Mouse (Mus musculus) large intestine, adult 2 months (tissue): ENCODE results near the gene Prph. TPM values are rescaled to one million over a fixed set of nuclear protein-coding genes. Genes with fewer than 3 reads are reported as not detected.
A peak's percentile ranks its signal among the peaks of the same experiment; 100 is the strongest.
"Not testable (repeated sequence)": the region's sequence is repeated elsewhere in the genome, so short reads cannot be mapped to it uniquely, and the experiment has no call there.

Source experiments
- DNase-seq: peaks from one replicate; pipeline ENCODE4 v3.0.0-alpha.2; 2012; ENCODE audit warnings: low read depth, low spot score
- WGBS: fragments of 180-500 bp; shearing (Covaris S2); methylation state at CpG from one replicate; pipeline ENCODE4 v1.1.7; 2018; 5-methylcytosine and 5-hydroxymethylcytosine counted together
- polyA plus RNA-seq: library from polyadenylated mRNA; depleted of rRNA; stranded (reverse); fragments of >200 nt; gene quantifications from 2 replicates; pipeline ENCODE4 v1.2.3, GENCODE M21; 2012

Prph gene
- polyA plus RNA-seq, 1 experiment = 9.1 TPM

DNA sequence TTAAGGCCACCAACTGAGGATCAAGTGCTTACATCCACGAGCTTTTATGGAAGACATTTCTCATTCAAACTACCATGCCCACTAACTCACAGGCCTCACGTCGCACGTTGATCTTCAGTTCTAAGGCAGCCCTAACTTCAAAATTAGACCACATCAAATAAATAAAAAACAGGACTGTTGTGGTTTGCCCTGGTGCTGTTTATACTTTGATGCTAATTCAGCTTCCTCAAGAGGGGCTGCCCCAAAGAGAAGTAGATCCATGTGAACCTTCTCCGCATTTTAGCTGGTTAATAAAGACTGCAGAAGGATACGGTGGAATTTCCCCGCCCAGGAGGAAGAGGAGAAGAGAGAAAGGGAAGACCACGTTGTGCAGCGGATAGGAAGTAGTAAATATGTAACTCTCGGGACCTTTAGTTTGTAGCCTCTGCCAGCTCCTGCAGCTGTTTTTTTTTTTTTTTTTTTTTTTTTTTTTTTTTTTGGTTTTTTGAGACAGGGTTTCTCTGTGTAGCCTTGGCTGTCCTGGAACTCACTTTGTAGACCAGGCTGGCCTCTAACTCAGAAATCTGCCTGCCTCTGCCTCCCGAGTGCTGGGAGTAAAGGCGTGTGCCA lies 10.7 kb downstream of the Prph start:
- WGBS = 60% methylated on average over 12 of the region's 12 CpGs

DNA sequence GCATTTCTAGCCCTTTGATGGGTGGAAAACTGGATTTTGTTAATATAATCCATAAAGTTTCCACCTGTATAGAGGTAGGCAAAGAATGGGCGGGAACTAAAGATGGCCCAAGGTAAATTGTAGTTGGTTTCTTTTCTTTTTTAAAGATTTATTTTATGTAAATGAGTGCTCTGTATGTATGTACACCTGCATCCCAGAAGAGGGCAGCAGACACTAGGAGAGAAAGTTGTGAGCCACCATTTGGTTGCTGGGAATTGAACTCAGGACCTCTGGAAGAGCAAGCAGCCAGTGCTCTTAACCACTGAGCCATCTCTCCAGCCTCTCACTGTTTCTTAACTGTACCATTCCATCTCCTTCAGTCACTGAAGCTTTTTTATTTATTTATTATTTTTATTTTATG lies 17.0 kb downstream of the Prph start:
- 94% methylated on average over 1 of the region's 1 CpGs for WGBS

More for the DNA sequence above, 10.7 kb downstream of the Prph start:
- no peak for DNase-seq

DNA sequence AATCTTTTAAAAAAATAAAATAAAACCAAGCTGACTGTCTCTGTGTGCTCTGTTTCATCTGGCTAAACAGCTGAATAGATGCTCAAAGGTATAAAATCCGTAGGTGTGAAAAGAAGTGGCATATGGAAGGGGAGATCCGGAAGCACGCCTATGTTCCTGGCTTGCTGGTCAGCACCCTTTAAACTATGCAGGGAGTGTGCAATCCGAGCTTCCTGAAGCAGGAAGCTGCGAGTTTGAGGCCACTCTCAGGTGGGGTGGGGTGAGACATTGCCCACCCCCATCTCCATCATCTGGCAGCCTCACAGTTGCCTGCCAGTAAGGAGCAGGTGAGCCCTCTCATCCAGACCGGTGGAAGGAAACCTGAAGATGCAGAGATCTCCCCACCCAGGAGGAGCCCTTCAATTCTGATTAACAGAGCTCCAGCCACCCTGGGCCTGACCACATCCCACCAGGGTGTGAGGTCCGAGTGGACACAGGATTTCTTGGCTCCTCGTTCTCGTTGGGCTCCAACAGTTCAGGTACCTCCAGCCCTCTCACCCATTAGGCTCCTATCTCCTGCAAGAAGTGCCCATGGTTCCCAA lies 19.1 kb downstream of the Prph start, which contains the start of gene Troap:
Gene Troap, plus strand, starts transcription at position 557 of the 581 bp plus-strand sequence.
- no peak for DNase-seq
- WGBS = 18% methylated on average over 9 of the region's 9 CpGs

More for the DNA sequence above, 17.0 kb downstream of the Prph start:
- no peak for DNase-seq

DNA sequence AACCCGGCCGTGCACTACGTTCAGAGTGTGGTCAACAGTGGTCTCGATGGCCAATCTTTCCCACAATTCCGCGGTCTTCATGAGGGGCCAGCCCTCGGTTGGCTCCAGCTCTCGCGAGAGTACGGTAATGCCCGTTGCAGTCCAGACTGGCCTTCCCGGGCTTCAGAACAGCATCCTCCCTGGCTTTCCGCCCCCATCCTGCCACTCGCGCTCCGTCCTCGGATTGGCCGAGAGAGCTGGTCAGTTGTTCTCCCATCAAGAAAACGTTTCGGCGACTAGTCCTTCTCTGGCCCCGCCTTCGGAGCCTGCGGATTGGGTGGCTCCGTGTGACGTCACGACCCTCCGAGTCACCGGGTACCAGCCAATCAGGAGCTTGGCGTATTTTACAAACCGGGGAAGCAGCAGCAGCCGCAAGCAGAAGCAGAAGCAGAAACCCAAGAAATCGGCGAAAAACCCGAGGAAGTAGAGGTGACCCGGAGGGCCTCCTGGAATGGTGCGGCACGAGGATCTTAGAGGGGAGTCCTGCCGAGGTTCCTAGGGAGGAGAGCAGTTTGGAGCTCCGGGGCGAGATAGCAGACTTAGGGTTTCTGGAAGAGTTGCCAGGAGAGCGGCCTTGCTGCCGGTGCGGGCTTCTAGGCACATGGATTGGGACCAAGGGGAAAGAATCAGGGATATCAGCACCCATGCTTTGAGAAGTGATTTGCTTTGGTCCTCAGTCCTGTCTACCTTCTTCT lies 19.8 kb downstream of the Prph start:
- under 1% methylated on average over 44 of the region's 44 CpGs for WGBS
- peak; percentile 95 for DNase-seq

DNA sequence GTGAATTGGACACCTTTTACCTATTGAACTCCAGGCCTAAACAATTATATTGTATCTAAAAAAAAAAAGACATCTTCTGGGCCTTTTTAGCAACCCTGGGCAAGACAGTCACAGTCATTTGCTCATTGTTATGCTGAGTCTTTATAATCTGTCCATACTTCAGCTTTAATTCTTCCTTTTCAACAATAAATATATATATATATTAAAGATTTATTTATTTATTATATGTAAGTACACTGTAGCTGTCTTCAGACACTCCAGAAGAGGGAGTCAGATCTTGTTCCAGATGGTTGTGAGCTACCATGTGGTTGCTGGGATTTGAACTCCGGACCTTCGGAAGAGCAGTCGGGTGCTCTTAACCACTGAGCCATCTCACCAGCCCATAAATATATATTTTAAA lies 21.0 kb downstream of the Prph start:
- DNase-seq = not testable (repeated sequence)
- 99% methylated on average over 3 of the region's 3 CpGs for WGBS

DNA sequence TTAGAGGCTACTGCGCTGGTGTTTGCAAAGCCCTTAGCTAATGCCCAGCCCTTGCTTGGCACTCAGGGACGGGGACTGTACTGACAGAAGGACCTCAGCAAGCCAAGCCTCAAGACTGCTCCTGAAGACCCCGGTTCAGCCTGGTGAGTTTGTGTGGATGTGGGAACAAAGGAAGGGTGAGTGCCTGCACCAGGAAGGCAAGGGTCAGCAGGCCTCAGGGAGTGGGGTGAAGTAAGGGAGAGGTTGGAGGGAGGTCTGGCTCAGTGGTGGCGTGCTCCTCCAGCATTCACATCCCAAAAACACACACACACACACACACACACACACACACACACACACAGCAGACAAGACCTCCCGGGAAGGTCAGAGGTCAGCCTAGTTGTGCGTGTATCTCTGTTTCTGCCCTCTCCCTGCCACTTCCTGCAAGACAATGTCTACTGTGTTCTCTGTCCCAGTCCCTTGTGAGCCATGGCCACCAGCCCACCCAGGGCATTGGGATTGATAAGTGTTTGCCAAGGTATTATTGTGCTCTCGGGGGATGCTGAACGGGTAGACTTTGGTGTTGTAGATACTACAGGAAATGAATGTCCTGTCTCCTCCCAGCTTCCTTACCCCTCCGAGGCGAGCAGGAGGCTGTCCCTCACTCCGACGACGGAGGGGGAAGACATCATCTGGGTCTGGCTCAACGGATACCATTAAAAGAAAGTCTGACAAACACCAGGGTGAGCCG lies 23.4 kb downstream of the Prph start:
- DNase-seq = no peak
- 81% methylated on average over 15 of the region's 15 CpGs for WGBS

DNA sequence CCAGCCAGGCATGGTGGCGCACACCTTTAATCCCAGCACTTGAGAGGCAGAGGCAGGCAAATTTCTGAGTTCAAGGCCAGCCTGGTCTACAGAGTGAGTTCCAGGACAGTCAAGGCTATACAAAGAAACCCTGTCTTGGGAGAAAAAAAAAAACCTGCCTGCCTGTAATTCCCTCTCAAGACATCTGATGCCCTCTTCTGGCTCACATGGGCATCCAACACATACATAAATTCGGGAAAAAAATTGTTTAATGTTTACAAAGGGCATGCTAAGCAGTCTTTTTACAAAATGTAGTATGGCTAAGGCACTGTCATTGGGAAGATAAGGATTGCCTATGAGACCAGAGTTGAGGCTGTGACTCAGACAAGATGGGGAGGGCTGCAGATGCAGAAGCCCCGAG lies 24.8 kb downstream of the Prph start:
- no peak for DNase-seq
- WGBS = 59% methylated on average over 3 of the region's 3 CpGs

DNA sequence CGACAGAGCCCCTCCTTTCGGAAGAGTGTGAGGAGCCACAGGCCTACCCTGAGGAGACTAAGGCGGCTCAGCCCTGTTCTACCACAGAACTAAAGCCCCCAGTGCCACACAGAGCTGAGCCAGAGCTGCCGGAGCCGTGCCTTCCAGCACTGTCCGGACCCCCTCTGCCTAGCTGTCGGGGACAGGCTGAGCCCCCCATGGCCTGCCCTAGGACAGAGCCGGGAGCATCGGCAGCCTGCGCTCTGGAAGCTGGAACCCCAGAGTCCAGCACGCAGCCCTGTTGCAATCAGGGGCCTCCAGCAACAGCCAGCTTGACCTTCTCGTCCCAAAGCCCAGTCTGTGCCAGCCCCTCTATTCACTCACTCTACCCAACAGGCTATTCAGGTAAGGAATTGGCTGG lies 27.3 kb downstream of the Prph start:
- 98% methylated on average over 12 of the region's 12 CpGs for WGBS

DNA sequence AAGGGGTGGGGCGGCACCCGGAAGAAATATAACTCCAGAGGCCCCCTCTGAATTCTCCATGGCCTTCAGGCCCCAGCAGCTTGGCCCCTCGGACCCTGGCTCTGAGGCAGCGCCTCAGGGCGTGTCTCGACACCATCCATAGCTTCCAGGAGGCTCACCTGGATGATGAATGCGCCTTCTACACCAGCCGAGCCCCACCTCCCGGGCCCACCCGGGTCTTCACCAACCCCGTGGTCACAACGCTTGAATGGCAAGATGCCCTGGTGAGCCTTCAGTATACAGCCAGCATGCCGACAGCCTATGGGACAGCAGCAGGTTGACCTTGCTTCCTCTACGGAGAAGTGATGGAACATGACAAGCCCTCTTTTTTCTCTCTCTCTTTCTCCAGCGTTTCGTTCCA lies 27.9 kb downstream of the Prph start:
- no peak for DNase-seq
- 81% methylated on average over 16 of the region's 16 CpGs for WGBS

More for the DNA sequence above, 27.3 kb downstream of the Prph start:
- no peak for DNase-seq

DNA sequence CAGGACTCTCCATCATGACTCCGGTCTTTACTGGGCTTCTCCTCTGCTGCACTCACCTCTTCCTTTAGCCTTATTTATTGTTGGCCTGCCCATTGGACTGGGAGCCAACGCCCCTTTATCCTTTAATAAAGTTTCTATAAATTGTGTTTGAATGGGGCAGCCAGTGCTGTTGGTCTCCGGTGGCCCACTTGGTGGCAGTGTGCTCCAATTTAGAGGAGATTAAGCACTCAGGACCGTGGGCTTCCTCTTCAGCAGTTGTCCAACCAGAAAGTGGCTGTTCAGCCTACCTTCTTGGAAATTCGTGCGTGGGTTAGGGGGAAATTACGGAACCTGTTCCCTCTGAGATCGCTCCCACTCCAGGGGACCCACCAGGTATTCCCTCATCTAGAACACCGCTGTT lies 28.3 kb downstream of the Prph start:
- DNase-seq = no peak
- WGBS = 51% methylated on average over 9 of the region's 9 CpGs

DNA sequence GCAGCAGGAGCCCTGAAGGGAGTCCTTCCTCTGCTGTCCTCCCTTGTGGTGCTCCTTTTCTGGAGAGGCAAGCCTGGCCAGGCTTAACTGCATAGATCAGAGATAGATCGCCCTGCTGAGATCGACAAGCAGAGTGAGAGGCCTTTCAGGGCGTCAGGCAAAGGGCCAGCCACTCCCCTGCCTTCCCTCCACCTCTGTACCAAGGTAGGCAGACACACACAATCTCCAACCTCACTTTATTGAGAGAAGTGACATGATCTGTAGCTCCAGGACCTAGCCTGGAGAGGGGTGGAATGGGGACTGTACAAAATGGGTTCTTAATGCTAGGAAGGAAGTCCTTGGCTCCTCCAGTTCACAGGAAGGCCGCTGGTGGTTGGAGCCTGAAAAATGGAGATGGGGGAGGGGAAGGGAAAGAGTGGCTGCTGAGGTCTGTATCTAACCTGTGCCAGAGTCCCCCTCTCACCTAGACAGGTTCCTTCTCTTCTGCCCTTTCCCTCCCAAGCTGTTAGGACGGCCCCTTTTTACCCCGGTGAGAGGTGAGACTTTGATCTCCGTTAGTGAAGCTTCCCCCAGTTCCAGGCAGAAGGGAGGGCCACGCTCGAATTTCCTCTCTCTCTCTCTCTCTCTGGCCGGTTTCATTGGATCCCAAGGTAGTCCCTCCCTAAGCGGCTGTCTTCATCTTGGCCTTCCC lies 29.0 kb downstream of the Prph start:
- WGBS = 18% methylated on average over 11 of the region's 11 CpGs
- no peak for DNase-seq

DNA sequence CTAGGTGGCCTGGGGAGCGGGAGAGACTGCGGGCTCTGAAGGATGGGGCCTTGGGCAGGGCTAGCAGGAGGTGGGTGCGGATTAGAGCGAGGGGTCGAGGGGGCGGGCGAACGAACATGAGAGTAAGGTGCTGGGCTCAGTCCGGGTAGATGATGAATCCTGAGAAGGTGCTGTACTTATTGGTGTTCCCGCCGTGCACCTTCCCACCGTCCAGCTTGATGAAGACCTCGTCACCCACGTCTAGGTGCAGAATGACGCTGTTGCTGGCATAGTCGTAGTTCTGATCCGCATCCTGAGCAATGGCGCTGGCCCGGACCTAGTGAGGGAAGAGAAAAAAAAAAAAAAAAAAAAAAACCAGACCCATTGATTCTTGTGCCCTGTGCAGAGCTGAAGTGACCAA lies 29.6 kb downstream of the Prph start:
- DNase-seq = no peak
- 39% methylated on average over 19 of the region's 19 CpGs for WGBS

DNA sequence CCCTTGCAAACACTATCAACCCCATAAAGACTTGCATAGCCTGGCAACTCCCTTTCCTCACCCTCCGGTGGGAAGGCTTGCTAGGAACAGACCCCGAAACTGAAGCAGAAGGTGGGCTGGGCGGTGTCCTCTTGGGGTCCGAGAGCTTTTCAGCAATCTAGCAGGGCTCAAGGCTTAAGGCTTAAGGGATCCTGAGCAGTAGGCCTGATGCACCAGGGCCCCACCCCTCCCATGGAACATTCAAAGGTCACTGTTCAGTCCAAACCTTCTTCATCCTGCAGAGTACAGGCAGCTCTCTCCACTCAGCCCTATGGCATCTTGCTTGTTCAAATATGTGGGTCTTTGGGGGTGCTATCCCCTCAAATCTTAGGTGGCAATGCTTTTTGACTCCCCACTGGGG lies 31.0 kb downstream of the Prph start:
- no peak for DNase-seq
- 90% methylated on average over 4 of the region's 4 CpGs for WGBS

DNA sequence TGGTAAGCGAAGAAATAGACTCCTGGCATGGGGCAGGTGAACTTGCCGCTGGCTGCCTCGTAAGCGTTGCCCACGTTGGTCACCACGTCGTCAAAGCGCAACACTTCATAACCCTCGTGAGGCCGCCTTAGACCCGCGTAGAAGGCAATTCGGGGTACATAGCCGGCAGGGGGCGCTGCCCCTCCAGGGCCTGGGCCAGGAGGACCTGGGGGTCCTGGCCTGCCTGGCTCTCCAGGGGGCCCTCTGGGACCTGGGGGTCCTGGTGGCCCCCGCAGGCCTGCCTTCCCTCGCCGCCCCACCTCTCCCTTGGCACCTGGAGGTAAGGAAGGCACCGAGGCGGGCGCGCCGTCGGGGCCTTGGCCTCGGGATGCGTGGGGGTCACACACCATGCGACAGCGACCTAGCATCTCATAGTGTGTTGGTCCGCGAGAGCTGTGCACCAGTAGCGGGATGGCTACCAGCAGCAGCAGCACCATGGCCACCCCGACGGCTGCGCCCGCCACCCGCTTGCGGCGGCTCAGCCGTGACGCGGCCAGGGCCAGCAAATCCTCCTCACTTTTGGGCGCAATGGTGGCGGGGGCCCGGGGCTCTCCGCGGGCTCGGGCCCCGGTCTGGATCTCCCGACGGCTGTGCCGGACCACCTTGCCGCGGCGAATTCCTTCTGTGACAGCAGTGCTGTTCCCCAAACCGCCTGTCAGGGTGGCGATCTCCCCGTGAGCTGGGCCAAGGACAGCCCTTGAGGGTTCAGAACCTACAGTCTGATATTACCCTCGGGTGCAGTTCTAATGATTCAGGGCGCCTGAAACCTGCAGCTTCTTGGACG lies 32.5 kb downstream of the Prph start, which contains the start of gene C1ql4:
Gene C1ql4, minus strand, starts transcription at position 565 of the 823 bp plus-strand sequence.
- no peak for DNase-seq

DNA sequence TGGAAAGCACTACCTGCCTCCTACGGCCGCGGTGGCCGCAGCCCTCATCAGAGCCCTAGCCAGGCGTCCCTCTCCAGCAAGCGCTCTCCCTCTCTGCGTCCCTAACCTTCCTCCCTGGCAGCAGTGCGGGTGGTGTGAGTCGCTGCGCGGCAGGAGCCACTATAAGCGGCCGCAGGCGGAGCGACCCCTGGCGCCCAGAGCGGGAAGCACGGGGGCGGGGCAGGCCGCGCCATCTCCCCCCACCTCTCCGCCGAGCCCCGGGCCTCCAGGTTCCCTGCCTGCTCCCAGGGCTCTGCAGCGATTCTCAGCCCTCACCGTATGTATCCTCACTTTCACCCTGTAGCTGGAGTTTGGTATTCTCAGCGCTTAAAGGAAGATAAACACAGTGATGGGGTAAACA lies 33.3 kb downstream of the Prph start:
- WGBS = under 1% methylated on average over 19 of the region's 27 CpGs
- no peak for DNase-seq

More for the DNA sequence above, 32.5 kb downstream of the Prph start, which contains the start of gene C1ql4:
- WGBS = 16% methylated on average over 60 of the region's 60 CpGs

DNA sequence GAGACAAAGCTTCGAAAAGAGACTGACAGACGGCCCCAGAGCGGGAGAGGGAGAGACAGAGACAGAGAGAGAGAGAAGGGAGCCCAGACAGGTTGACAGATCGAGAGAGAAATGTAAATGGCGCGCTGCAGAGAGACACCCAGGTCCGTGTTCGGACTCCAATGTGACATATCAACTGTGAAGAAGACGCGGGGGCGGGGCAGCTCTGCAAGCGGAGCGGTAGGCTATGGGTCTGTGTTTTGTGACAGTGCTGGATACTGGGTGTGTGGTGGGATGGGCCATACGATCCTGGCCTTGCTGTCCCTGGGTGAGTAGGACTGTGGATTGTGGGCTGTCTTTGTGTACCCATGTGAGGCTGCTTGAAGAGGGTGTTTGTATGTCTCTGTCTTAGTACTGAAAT lies 34.1 kb downstream of the Prph start:
- WGBS = 32% methylated on average over 14 of the region's 14 CpGs
- DNase-seq = no peak

DNA sequence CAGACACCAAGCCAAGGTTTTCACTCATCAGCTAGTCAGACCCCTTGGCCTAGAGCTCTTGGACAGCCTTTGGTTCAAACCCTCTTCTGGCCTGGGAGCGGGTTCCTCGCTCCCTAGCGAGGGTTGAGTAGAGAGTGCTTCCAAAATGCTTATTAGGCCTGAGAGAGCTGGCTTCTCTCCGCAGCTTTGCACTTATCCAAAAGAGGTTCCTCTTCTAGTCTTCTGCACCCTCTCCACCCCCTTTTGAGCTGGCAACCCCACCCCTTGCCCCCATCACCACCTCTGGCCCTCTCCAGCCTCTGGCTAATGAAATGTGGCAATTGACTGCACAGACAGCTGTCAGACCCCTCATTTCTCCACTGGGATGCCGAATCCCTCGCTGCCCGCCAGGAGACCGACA lies 37.9 kb downstream of the Prph start, which contains the start of gene Dnajc22:
Gene Dnajc22, plus strand, starts transcription at position 301 of the 400 bp plus-strand sequence.
- 84% methylated on average over 8 of the region's 8 CpGs for WGBS
- no peak for DNase-seq
